Mouse (Mus musculus): ENCODE data around the gene Olfr1367.
"Not testable (repeated sequence)": the region's sequence is repeated elsewhere in the genome, so short reads cannot be mapped to it uniquely, and the experiment has no call there.

Gene Olfr1367

GRCm38 (mm10) chr13:21396048-21396447, 49.3 kb downstream of the Olfr1367 start:
- DNase-seq (ENCODE audit: low read depth, low spot score) = not testable (repeated sequence)

DNA sequence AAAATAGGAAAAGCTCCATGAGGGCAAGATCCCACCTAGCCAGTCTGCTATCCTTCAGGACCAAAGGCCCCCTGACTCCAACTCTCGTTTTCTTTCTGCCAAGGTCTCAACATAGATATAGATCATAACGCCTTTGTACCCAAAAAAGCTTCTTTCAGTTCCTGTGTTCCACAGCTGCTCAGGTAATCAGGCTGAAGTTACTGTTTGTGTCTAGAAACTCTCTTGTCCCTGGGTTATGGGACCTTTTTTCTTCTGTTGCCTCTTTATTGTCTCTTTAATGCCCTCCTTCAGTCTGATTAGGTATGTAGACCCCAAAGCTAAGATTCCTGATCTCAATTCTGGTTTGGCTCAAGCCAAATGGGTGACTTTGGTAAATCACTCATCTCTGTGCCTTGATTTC, 50.8 kb downstream of the Olfr1367 start:
- no peak for DNase-seq (ENCODE audit: low read depth, low spot score)
